Mouse (Mus musculus) forebrain, embryonic 13.5 days (tissue): ENCODE measurements around the gene Hif3a. TPM values are rescaled to one million over a fixed set of nuclear protein-coding genes. Genes with fewer than 3 reads are reported as not detected.

Experiments
- ATAC-seq: fragments of 200-750 bp; cut with Nextera tagmentation; 2 replicates; pipeline ENCODE4 v1.8.0; 2017
- H3K27ac ChIP-seq: fragments of 300-500 bp; sonication (generic); 2 replicates; pipeline ENCODE4 v1.5.1; 2015; ENCODE audit warnings: inconsistent platforms, mild to moderate bottlenecking, moderate library complexity
- H3K27me3 ChIP-seq: fragments of 300-500 bp; sonication (generic); 2 replicates; pipeline ENCODE4 v1.6.1; 2015; ENCODE audit warnings: mild to moderate bottlenecking, inconsistent platforms
- H3K36me3 ChIP-seq: fragments of 300-500 bp; sonication (generic); 2 replicates; pipeline ENCODE4 v1.6.1; 2015; ENCODE audit warnings: mild to moderate bottlenecking, inconsistent platforms; ENCODE audit not compliant: poor library complexity, severe bottlenecking
- H3K4me1 ChIP-seq: fragments of 300-500 bp; sonication (generic); 2 replicates; pipeline ENCODE4 v1.6.1; 2015; ENCODE audit warnings: inconsistent platforms
- H3K4me2 ChIP-seq: fragments of 300-500 bp; sonication (generic); 2 replicates; pipeline ENCODE4 v1.6.1; 2015; ENCODE audit warnings: inconsistent platforms, mild to moderate bottlenecking, moderate library complexity
- H3K4me3 ChIP-seq: fragments of 300-500 bp; sonication (generic); 2 replicates; pipeline ENCODE4 v1.5.1; 2015; ENCODE audit warnings: mild to moderate bottlenecking, inconsistent platforms
- H3K9ac ChIP-seq: fragments of 300-500 bp; sonication (generic); 2 replicates; pipeline ENCODE4 v1.6.1; 2015; ENCODE audit warnings: mild to moderate bottlenecking, inconsistent platforms
- H3K9me3 ChIP-seq: fragments of 300-500 bp; sonication (generic); replicated peaks from 2 replicates; pipeline ENCODE4 v1.6.1; 2016; ENCODE audit warnings: inconsistent platforms
- WGBS: fragments of 180-500 bp; shearing (Covaris S2); methylation state at CpG from one replicate; pipeline ENCODE4 v1.1.7; 2015; 5-methylcytosine and 5-hydroxymethylcytosine counted together
- polyA plus RNA-seq: library from polyadenylated mRNA; unstranded; fragments of >200 nt; fragmentation: Nextera tagmentation; extraction: Ambion mirVana; gene quantifications from 2 replicates; pipeline ENCODE4 v1.2.1, GENCODE M21; 2015

The Hif3a gene
- polyA plus RNA-seq, 1 experiment from 2014 or later: 4.7 TPM

DNA sequence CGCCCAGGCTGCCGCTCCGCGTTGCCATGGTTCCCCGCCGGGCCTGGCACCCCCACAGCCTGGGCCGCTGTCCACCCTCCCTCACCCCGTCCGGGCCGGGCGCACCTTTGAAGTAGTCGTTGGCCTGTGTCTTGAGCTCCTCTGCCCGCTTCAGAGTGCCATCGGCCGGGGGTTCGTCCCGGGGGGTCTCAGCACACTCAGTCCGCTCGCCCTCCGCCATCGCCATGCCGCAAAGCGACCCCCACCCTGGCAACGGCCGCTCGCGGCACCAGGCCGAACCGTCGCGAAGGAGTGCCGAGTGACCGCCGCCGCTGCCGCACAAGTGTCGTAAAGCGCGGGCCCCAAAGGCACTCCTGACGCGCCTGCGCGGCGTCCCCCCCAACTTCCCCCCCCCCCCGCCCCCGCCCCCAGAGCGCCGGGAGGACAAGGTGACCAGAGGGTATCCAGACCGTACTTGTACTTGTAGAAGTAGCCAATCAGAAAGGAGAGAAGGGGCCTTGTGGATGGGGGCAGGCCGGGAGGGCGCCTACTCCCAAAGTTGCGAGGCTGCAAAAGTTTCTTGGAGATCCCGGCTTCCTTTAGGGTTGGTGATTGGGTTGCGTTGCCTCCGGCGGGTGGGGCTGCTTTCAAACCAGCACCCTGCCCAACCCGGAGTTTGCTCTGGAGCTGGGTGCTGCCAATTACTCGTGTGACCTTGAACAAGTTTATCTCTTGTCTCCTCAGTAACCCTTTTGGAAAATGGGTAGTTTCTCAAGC lies 34.5 kb downstream of the Hif3a start, which contains the start of gene Ppp5c:
Gene Ppp5c (minus strand): TSS at position 337 of the 756 bp plus-strand sequence.
- WGBS: 0% methylated on average over 56 of the region's 58 CpGs
- Histone ChIP-seq H3K9me3 (no peaks in the 10 kb centered on the region), H3K27ac (peak within 1 kb of the TSS; percentile 20), H3K4me3 (peak within 1 kb of the TSS; percentile 92), H3K27me3 (no peaks in the 10 kb centered on the region), H3K4me2 (peak within 1 kb of the TSS; percentile 79), H3K4me1 (peaks cover 27% of the 10 kb centered on the region), H3K9ac (peak within 1 kb of the TSS; percentile 83), H3K36me3 (peaks cover 17% of the 10 kb centered on the region)
- ATAC-seq: peak; percentile 89

DNA sequence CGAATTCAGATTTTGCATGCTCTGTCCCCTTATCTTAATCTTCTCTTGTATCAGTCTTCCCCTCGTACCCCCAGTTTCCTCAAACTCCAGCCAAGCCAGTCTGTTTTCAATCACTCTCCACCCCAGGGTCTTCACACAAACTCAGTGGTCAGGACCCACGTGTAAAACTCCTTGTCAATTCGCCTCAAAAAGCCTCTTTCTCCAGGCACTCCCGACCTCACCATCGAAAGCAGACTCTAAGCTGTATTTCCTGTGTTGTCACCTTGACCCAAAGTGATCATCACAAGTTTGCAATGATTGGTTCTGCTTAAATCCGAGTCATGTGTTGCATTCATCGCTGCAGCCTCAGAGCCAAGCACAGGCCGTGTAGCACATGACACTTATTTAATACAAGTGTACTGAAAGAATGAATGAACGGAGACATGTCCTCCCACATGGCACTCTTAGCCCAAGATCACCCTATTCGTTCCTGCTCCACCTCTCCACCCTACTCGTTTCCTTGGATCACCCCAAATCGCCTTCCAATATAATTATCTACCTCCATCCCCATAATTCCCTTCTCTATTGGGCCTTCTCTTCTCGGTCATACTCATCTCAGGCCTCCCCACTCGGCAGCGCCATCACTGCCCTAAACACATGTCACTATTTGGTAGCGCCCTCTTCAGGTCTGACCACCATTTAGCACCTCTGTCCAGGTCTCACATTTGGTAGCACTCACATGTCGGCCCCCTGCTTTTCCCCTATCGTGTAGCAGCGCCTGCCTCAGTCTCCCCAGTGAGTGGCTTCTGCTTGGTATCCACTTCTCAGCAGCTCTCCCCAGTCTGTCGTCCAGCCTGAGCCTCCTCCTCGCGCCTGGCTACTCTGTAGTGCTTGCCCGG lies 35.3 kb downstream of the Hif3a start:
- WGBS: 9% methylated on average over 24 of the region's 24 CpGs
- Histone ChIP-seq H3K36me3 (peaks cover 26% of the 10 kb centered on the region), H3K27me3 (no peaks in the 10 kb centered on the region), H3K27ac (peak overlapping the region; percentile 20), H3K9ac (peak overlapping the region; percentile 83), H3K4me3 (peak overlapping the region; percentile 92), H3K4me1 (peaks cover 27% of the 10 kb centered on the region), H3K4me2 (peak overlapping the region; percentile 79), H3K9me3 (no peaks in the 10 kb centered on the region)
- peak; percentile 59 for ATAC-seq

DNA sequence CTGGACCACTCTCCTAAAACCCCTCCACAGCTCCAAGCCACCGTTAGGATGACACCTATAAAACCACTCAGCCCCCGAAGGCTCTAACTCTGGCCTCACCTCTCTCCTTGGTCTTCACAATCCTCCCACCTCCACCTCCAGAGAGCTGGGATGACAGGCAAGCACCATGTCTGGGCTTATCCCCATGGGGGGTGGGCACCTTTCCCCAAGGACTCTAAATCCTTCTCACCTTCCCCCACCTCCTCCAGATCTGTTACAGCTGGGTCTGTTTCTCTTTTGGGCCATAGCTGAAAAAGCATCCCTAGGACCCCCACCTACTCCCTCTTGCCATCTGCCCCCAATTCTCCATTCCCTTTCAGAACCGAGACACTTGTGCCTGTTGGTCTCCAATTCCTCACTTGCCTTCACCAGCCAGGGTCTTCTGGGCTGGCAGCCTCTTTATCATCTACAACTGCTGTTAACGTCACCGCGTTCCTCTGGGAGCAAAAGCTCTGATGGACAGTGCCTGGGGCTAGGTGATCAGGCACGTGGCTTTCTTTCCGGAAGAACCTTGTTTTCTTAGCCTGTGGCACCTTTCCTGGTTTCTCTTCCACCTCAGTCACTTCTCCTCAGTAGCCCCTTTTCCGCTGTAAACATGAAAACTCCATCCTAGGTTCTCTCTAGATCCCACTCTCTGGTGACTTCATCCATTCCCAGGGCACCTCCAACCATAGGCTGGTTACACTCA lies 36.2 kb downstream of the Hif3a start:
- Histone ChIP-seq H3K9me3 (no peaks in the 10 kb centered on the region), H3K27me3 (no peaks in the 10 kb centered on the region), H3K9ac (peak overlapping the region; percentile 83), H3K4me3 (peak overlapping the region; percentile 92), H3K4me2 (peak overlapping the region; percentile 79), H3K36me3 (peaks cover 34% of the 10 kb centered on the region), H3K27ac (no peak overlapping the region; the same call in 1 of the 2 replicates), H3K4me1 (peaks cover 27% of the 10 kb centered on the region)
- 92% methylated on average over 9 of the region's 9 CpGs for WGBS
- no peak for ATAC-seq

DNA sequence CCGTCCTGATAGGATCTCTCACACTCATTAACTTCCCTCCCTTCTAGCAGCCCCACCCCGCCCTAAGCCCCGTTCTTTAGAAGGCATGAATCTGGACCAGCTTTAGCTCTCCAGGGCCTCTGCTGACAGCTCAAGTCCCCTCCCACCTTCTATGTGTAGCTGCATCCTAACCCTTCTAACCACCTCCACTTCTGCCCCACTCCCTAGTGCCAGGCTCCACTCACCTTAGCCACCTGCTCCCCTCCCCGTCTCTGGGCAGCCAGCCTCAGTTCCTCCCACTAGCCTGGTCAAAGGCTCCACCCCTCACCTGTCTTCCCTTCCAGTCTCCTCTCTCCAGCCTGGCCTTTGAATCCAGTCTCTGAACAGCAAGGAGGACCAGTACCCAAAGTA lies 36.7 kb downstream of the Hif3a start:
- Histone ChIP-seq H3K4me1 (peaks cover 31% of the 10 kb centered on the region), H3K27ac (no peak overlapping the region; the same call in 1 of the 2 replicates), H3K9ac (peak overlapping the region; percentile 83), H3K4me2 (peak overlapping the region; percentile 79), H3K27me3 (no peaks in the 10 kb centered on the region), H3K4me3 (no peak overlapping the region), H3K36me3 (peaks cover 40% of the 10 kb centered on the region), H3K9me3 (no peaks in the 10 kb centered on the region)
- no peak for ATAC-seq
- WGBS: 77% methylated on average over 4 of the region's 4 CpGs

DNA sequence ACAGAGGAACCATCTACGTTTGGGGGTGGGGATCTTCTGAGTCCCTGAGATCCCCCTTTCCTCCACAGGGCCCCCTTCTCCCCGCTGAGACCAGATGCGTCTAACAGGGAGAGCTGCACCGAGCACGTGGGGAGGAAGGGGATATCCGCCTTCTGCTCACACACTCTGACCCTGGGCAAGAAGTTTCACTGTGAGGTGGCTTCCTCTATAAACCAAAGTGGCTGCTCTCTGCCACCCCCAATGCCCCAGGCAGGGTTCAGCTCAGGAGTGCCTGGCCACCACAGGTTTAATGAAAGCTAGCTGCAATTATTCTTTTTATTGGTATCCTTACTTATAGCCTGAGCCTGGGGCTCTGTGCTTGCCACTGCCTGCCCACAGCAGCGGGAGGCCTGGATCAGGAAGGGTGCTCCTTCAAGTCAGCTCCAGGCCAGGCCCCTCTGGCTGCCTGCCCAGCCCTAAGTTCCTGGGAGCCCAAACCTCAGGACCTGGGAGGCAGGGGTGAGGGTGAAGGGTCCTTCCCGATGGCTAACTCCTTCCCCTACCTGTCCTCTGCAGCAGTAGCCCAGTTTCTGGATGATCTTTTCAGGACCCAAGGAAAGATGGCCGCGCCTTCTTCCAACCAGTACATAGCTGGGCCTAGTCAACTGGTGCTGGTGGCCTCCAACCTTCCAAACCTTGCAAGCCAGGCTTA lies 37.3 kb downstream of the Hif3a start:
- ATAC-seq: no peak
- Histone ChIP-seq H3K27me3 (no peaks in the 10 kb centered on the region), H3K27ac (no peak overlapping the region), H3K4me3 (no peak overlapping the region), H3K9me3 (no peaks in the 10 kb centered on the region), H3K4me2 (no peak overlapping the region), H3K36me3 (peaks cover 46% of the 10 kb centered on the region), H3K4me1 (peaks cover 31% of the 10 kb centered on the region), H3K9ac (peak overlapping the region; percentile 83; the same call in 1 of the 2 replicates)
- WGBS: 90% methylated on average over 10 of the region's 10 CpGs

DNA sequence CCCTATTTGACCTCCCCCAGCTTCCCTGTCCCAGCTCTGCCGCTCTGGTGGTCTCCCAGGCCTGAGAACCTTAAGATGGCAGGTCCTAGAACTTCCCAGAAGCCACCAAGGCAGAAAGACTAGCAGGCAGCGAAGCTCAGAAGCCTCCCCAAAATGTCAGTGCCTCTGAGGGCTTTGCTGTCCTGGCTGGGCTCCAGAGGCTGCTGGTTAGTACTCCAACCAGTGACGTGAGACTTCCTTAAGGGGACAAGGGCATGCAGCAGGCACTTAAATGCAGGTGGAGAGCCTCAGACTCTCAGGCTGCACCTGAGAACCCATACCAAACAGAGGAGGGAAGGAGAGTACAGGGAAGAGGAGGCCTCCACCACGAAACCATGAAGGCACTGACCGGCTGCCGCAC lies 38.1 kb downstream of the Hif3a start:
- Histone ChIP-seq H3K36me3 (peaks cover 54% of the 10 kb centered on the region), H3K4me3 (no peak overlapping the region), H3K27me3 (no peaks in the 10 kb centered on the region), H3K27ac (no peak overlapping the region), H3K9me3 (no peaks in the 10 kb centered on the region), H3K9ac (0 out of 2 replicates have a peak overlapping the region, but pooled peaks have one; percentile 3), H3K4me1 (peaks cover 31% of the 10 kb centered on the region), H3K4me2 (no peak overlapping the region)
- 94% methylated on average over 6 of the region's 6 CpGs for WGBS
- ATAC-seq: no peak

DNA sequence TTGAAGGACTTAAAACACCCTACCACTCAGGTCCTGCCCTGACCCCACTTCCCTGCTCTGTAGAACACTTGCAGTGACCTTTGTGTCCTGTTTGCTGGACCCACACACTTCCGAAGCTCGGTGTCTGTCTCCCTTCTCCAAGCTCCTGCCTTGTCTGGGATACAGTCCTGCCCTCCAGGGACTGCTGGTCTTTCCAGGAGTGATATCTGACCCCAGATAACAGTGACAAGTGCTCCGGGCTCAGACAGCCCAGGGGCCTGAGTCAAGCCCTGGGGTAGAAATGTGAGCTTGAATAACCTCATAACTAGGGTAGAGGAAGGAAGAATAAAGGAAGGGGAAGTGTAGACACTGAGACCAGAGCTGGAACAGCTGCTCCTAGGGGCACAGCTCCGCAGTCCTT lies 38.5 kb downstream of the Hif3a start:
- no peak overlapping the region for H3K4me2 ChIP-seq
- peaks cover 57% of the 10 kb centered on the region for H3K36me3 ChIP-seq
- H3K4me3 ChIP-seq: no peak overlapping the region
- ATAC-seq: no peak
- peaks cover 31% of the 10 kb centered on the region for H3K4me1 ChIP-seq
- H3K27me3 ChIP-seq: no peaks in the 10 kb centered on the region
- no peak overlapping the region for H3K9ac ChIP-seq
- H3K27ac ChIP-seq: no peak overlapping the region
- WGBS: 93% methylated on average over 4 of the region's 4 CpGs
- H3K9me3 ChIP-seq: no peaks in the 10 kb centered on the region

DNA sequence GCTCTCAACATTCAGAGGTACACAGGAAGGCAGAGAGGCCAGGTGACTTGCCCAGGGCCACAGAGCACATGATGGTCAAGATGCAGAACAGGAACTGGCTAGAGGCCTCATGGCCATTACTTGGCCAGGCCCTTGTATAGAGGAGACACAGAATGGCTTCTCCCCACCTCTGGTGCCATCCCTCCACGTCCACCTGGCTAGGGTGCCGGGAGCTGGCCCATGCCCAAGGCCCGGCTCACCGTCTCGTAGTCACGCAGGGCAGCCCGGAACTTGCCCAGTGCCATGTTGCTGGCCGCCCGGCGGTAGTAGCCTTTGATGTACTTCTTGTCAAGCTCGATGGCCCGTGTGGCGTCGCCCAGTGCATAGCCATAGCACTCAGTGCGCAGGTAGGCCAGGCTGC lies 40.1 kb downstream of the Hif3a start:
- Histone ChIP-seq H3K4me1 (peaks cover 38% of the 10 kb centered on the region), H3K4me3 (no peak overlapping the region), H3K36me3 (peaks cover 67% of the 10 kb centered on the region), H3K27ac (no peak overlapping the region), H3K27me3 (no peaks in the 10 kb centered on the region), H3K9ac (no peak overlapping the region), H3K9me3 (no peaks in the 10 kb centered on the region), H3K4me2 (no peak overlapping the region)
- no peak for ATAC-seq
- 96% methylated on average over 15 of the region's 15 CpGs for WGBS

DNA sequence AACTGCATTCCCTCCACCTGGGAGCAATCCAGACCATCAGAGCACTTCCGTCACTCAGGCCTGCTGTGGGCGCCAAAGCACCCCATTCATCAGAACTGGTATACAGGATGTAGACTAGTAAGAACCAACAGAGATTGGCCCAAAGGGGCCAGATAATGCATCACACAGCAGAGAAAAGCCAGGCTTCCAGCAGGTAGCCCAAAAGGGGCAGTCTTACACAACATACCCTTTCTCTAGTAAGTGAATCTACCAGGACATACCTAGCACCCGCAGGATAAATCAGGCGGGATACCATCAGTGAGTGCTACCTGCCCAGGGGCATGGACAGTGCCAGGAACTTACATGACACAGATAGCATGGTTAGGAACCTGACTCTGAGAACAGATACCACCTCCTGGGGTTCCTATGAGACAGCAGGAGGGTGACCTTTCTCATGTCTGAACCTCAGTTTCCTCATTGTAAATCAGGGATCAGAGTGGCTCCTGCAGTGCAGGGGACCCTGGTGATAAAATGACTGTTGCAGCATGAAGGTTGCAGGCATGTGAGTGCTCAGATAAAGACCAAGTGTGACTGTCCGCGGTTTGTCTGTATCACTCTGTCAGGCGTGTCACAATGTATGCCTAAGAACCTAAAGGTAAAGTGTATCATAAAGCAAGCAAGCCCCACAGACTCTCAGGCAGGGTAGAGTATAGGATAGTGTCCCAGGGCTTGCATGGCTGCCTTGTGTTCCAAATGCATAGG lies 42.6 kb downstream of the Hif3a start:
- H3K4me3 ChIP-seq: no peak overlapping the region
- WGBS: 90% methylated on average over 7 of the region's 7 CpGs
- H3K27me3 ChIP-seq: no peaks in the 10 kb centered on the region
- H3K36me3 ChIP-seq: peaks cover 86% of the 10 kb centered on the region
- H3K9me3 ChIP-seq: no peaks in the 10 kb centered on the region
- no peak overlapping the region for H3K9ac ChIP-seq
- H3K4me1 ChIP-seq: peaks cover 18% of the 10 kb centered on the region
- no peak for ATAC-seq
- H3K4me2 ChIP-seq: no peak overlapping the region
- H3K27ac ChIP-seq: no peak overlapping the region

DNA sequence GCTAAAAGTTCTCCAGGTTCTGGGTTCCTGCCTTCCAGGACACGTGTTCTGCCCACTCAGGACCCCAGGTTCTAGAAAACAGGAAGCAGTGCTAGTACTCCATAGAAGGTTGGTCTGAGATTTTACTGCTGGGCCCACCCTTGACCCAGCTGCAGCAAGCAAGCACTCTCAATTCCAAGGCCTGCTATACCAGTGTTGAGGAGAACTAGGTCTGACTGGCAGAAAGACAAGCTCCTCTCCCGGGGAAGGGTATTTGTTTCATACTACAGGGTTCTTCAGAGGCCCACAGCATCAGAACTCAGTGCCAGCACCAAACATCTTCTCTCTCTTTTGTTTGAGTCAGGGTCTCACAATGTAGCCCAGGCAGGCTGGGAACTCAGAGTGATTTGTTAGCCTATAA lies 44.3 kb downstream of the Hif3a start:
- WGBS: 83% methylated on average over 2 of the region's 2 CpGs
- Histone ChIP-seq H3K27ac (peak overlapping the region; percentile 61; the same call in 1 of the 2 replicates), H3K4me1 (peaks cover 16% of the 10 kb centered on the region), H3K27me3 (no peaks in the 10 kb centered on the region), H3K4me3 (no peak overlapping the region), H3K9ac (no peak overlapping the region), H3K9me3 (no peaks in the 10 kb centered on the region), H3K36me3 (peaks cover 92% of the 10 kb centered on the region), H3K4me2 (no peak overlapping the region)
- no peak for ATAC-seq

DNA sequence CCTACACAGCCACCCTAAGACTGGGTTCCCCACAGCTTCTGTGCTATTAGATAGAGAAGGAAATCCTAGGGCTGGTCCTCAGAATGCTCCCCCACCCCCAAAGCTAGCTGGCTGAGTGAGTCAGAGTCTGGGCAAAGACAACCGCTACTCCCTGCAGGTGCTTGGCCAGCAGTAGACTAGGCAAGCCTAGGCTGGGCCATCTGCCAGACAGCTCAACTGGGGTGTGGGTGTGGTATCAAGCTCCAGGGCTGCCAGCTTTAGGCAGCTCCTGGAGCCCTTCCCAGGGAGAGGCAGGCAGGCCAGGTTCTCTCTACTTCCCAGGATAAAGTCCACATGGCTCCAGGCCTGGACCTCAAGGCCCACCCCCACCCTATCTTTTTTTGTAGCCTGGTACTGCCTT lies 45.2 kb downstream of the Hif3a start:
- no peaks in the 10 kb centered on the region for H3K27me3 ChIP-seq
- H3K4me1 ChIP-seq: peaks cover 16% of the 10 kb centered on the region
- ATAC-seq: peak; percentile 88
- no peak overlapping the region for H3K4me2 ChIP-seq
- H3K9me3 ChIP-seq: no peaks in the 10 kb centered on the region
- H3K27ac ChIP-seq: peak overlapping the region; percentile 61
- 67% methylated on average over 1 of the region's 1 CpGs for WGBS
- H3K36me3 ChIP-seq: peaks cover 92% of the 10 kb centered on the region
- H3K4me3 ChIP-seq: no peak overlapping the region
- H3K9ac ChIP-seq: no peak overlapping the region
